8 mouse cellular contexts compared by ENCODE assay signal in genomic region chrX:71051361-71052114, GRCm38 (mm10). TPM values are rescaled to one million over a fixed set of nuclear protein-coding genes. Genes with fewer than 3 reads are reported as not detected.
DNase-seq lines count a peak whose midpoint lies in the region; ATAC-seq and TF ChIP-seq lines count a peak whose summit lies in the region.

No protein-coding gene starts in this region.

- H3K4me1 ChIP-seq in forebrain, embryonic 14.5 days (ENCODE audit: control insufficient read depth, insufficient read depth, low read length), result 0 out of 2 replicates have a peak, but pooled peaks cover 3% of the 10 kb centered on the region
- H3K4me1 ChIP-seq in hindbrain, embryonic 13.5 days (replicated peaks), result no peaks in the 10 kb centered on the region
- 0 out of 2 replicates have a peak, but pooled peaks cover 3% of the 10 kb centered on the region for H3K4me1 ChIP-seq in midbrain, embryonic 16.5 days (ENCODE audit: control insufficient read depth, insufficient read depth, low read length)

- no peak for TF ChIP-seq CTCF in gastrocnemius, adult 2 months (IDR thresholded peaks at IDR 0.05)

- H3K9me3 ChIP-seq in forebrain, embryonic 14.5 days (replicated peaks; ENCODE audit: control insufficient read depth, low read length), result no peaks in the 10 kb centered on the region
- H3K9me3 ChIP-seq in hindbrain, embryonic 13.5 days, result no peaks in the 10 kb centered on the region
- H3K9me3 ChIP-seq in midbrain, embryonic 16.5 days (replicated peaks; ENCODE audit: control insufficient read depth, low read length, poor library complexity, severe bottlenecking), result no peaks in the 10 kb centered on the region

- no peaks in the 10 kb centered on the region for H3K36me3 ChIP-seq in forebrain, embryonic 14.5 days (ENCODE audit: control insufficient read depth, insufficient read depth, low read length)
- H3K36me3 ChIP-seq in hindbrain, embryonic 13.5 days, result no peaks in the 10 kb centered on the region
- no peaks in the 10 kb centered on the region for H3K36me3 ChIP-seq in midbrain, embryonic 16.5 days (ENCODE audit: control insufficient read depth, insufficient read depth, low read length)

- intact Hi-C loops in gastrocnemius, adult 2 months (cut with DNase I), result loop anchor here (2.0 to 10.0 kb wide), 4 partner anchors 53 to 259 kb away; no protein-coding TSS in a partner anchor
- intact Hi-C loops in left cerebral cortex, postnatal 4 days (cut with DNase I), result loop anchor here (5.0 kb wide), 2 partner anchors 261 to 321 kb away; no protein-coding TSS in a partner anchor

- peak overlapping the region; percentile 65 for H3K4me2 ChIP-seq in forebrain, embryonic 14.5 days (ENCODE audit: low read length)
- H3K4me2 ChIP-seq in hindbrain, embryonic 13.5 days, result peak overlapping the region; percentile 71
- H3K4me2 ChIP-seq in midbrain, embryonic 16.5 days (ENCODE audit: low read length), result peak overlapping the region; percentile 69

- 35% methylated on average over 26 of the region's 30 CpGs for WGBS in forebrain, embryonic 14.5 days
- 24% methylated on average over 28 of the region's 30 CpGs for WGBS in hindbrain, embryonic 13.5 days
- 24% methylated on average over 26 of the region's 30 CpGs for whole genome bisulfite sequencing in midbrain, embryonic 16.5 days

- H3K27ac ChIP-seq in gastrocnemius, adult 2 months, result peak overlapping the region; percentile 75
- peak overlapping the region; percentile 90 for H3K27ac ChIP-seq in forebrain, embryonic 14.5 days (ENCODE audit: low read depth, low read length)
- peak overlapping the region; percentile 84 for H3K27ac ChIP-seq in hindbrain, embryonic 13.5 days
- peak overlapping the region; percentile 78 for H3K27ac ChIP-seq in midbrain, embryonic 16.5 days (ENCODE audit: low read length)

- H3K4me3 ChIP-seq in gastrocnemius, adult 2 months, result peak overlapping the region; percentile 72
- peak overlapping the region; percentile 51 for H3K4me3 ChIP-seq in forebrain, embryonic 14.5 days (ENCODE audit: low read depth, low read length)
- peak overlapping the region; percentile 55 for H3K4me3 ChIP-seq in hindbrain, embryonic 13.5 days
- peak overlapping the region; percentile 57 for H3K4me3 ChIP-seq in midbrain, embryonic 16.5 days (ENCODE audit: low read depth, low read length)

- no peaks in the 10 kb centered on the region for H3K27me3 ChIP-seq in forebrain, embryonic 14.5 days (replicated peaks; ENCODE audit: control insufficient read depth, insufficient read depth, low read length)
- H3K27me3 ChIP-seq in hindbrain, embryonic 13.5 days, result peaks cover 7% of the 10 kb centered on the region; the same call in 1 of the 2 replicates
- H3K27me3 ChIP-seq in midbrain, embryonic 16.5 days (ENCODE audit: control insufficient read depth, insufficient read depth, low read depth, low read length), result no peaks in the 10 kb centered on the region

- peak; percentile 16 for DNase-seq in gastrocnemius, adult 2 months
- no peak for DNase-seq in gastrocnemius, adult 18-20 months (ENCODE audit: low spot score)
- DNase-seq in brain, adult 2 months (ENCODE audit: low read depth, low spot score), result peak; percentile 30
- peak; percentile 79 for DNase-seq in forebrain, embryonic 14.5 days (ENCODE audit: low spot score)
- DNase-seq in left cerebral cortex, postnatal 4 days, result peak; percentile 41

- peak; percentile 73 for ATAC-seq in forebrain, embryonic 14.5 days
- peak; percentile 74 for ATAC-seq in hindbrain, embryonic 13.5 days (ENCODE audit: low FRiP score)
- ATAC-seq in midbrain, embryonic 16.5 days, result peak; percentile 66
- no peak for ATAC-seq in megakaryocyte progenitor cell, adult 5-6 weeks (replicated peaks; ENCODE audit: poor library complexity)

- peak overlapping the region; percentile 71 for H3K9ac ChIP-seq in forebrain, embryonic 14.5 days (ENCODE audit: low read length)
- peak overlapping the region; percentile 76 for H3K9ac ChIP-seq in hindbrain, embryonic 13.5 days
- H3K9ac ChIP-seq in midbrain, embryonic 16.5 days (ENCODE audit: low read depth, low read length), result peak overlapping the region; percentile 69

RNA-seq across cellular contexts. Expression of gene Mamld1, which starts 1.5 kb away (rescaled TPM):
- total RNA-seq in gastrocnemius, adult 2 months (2021), result 1 to 10 TPM; 1.5 to 2.0 TPM
- total RNA-seq in gastrocnemius, adult 18-20 months (2021), result 1 to 10 TPM; 1.8 to 2.2 TPM
- 7.5 and 7.6 TPM in 2 replicates for polyA plus RNA-seq in forebrain, embryonic 14.5 days (2014; fragmentation: Nextera tagmentation; extraction: Ambion mirVana)
- polyA plus RNA-seq in hindbrain, embryonic 13.5 days (2015; fragmentation: Nextera tagmentation; extraction: Ambion mirVana), result 4.7 and 4.9 TPM in 2 replicates
- 10 to 100 TPM; 18.0 to 22.0 TPM for total RNA-seq in left cerebral cortex, postnatal 4 days (2021)
- 5.8 and 6.0 TPM in 2 replicates for polyA plus RNA-seq in midbrain, embryonic 16.5 days (2015; fragmentation: Nextera tagmentation; extraction: Ambion mirVana)
- not detected in 2 replicates for total RNA-seq in megakaryocyte progenitor cell, adult 5-6 weeks (2015)
- not detected in 2 replicates for total RNA-seq in megakaryocyte progenitor cell, adult 5-6 weeks (2017)

Comparison
In these comparisons a context has a peak if more than half of its experiments do, and no peak if none do; other contexts are left out.
1. RNA of gene Mamld1, which starts 1.5 kb away (total RNA-seq): 18.0 to 22.0 TPM in left cerebral cortex, postnatal 4 days; 1.8 to 2.2 TPM in gastrocnemius, adult 18-20 months, 1.5 to 2.0 TPM in gastrocnemius, adult 2 months and not detected in megakaryocyte progenitor cell, adult 5-6 weeks; every median in the first group is over 4 times any median in the second.
2. Peak in every context shown above with its lines, with median percentiles within 50 percentile points of each other: H3K27ac ChIP-seq, H3K4me3 ChIP-seq, H3K4me2 ChIP-seq and H3K9ac ChIP-seq.